Mouse (Mus musculus): ENCODE measurements around the gene Zswim3.
"Not testable (repeated sequence)": the region's sequence is repeated elsewhere in the genome, so short reads cannot be mapped to it uniquely, and the experiment has no call there.

Zswim3 gene

DNA sequence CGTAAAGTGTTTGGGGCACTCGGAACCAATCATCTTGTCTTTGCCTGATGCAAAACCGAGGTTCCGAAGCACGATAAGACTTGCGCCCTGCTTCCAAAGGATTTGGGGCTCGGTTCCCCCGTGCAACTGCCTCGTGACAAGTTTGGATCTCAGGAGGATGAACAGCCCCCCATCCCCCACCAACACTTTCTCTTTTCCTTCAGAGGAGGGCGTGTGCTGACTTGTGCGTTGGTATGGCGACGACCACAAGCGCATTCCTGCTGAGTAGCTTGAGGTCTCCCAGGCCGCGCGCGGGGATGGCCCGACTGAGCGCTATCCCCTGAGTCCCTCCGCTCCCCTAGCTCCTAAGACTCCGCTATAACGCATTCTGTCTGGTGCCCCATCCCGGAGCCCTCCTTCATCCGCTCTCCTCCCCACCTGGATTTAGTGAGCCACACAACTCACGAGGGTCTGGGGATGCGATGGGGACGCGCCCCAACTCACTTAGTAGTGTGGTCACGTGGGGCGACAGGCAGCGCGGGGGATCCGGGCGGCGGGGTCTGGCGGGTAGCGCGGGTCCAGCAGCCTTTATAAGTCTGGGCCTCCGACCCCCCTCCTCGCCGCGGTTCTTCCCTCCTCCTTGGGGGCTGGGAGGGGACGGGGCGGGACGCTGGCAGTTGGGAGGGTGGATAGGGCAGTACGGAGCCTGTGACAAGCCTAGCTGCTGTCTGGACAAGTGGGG, 52.4 kb downstream of the Zswim3 start, which contains the start of gene Pltp:
TSS of gene Pltp (minus strand) at position 611 of the 721 bp plus-strand sequence.
- peak in 1 of 2 experiments; percentile 44 for DNase-seq

DNA sequence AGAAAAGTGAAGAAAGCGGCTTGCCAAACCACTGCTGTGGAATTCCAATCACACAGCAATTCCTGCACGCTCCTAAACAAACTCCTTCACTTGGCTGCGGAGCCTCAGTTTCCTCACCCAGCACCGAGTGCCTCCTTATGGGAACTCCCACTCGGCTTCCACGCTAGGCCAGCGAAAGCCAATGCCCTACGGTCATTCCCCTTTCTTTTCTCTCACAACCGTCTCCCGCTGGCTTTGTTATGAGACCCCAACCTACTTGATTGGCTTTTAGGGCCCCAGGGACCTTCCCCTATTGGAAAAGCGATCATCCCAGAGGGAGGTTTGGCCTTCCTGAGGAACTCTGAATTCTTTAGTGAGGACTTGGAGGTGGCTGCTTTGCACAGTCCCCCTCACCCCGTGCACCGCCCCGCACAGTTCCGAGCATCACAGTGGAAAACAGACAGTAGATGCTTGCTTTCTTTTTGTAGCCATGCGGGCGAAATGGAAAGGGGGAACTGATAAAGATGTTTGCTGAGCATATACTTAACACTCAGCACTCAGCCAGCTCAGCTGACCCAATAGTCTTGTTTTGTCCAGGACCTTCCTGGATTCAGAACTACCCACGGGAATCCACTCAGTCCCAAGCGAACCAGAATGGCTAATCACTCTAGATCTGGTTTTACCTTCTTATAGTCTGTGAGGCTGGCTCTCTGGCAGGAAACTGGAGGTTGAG, 53.1 kb downstream of the Zswim3 start:
- DNase-seq = no peak

DNA sequence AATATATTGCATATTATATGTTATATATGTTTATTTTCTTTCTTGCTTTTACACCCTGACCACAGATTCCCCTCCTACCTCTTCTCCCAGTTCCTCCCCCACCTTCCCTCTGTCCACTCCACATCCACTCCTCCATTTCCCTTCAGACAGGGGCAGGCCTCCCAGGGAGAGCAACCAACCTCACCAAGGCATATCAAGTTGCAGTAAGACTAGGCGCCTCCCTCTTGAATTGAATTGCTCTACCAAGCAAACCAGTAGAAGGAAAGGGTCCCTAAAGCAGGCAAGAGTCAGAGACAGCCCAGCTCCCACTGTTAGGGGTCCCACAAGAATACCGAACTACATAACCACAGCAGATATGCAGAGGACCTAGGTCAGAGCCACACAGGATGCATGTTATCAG, 54.3 kb downstream of the Zswim3 start:
- DNase-seq = no peak

DNA sequence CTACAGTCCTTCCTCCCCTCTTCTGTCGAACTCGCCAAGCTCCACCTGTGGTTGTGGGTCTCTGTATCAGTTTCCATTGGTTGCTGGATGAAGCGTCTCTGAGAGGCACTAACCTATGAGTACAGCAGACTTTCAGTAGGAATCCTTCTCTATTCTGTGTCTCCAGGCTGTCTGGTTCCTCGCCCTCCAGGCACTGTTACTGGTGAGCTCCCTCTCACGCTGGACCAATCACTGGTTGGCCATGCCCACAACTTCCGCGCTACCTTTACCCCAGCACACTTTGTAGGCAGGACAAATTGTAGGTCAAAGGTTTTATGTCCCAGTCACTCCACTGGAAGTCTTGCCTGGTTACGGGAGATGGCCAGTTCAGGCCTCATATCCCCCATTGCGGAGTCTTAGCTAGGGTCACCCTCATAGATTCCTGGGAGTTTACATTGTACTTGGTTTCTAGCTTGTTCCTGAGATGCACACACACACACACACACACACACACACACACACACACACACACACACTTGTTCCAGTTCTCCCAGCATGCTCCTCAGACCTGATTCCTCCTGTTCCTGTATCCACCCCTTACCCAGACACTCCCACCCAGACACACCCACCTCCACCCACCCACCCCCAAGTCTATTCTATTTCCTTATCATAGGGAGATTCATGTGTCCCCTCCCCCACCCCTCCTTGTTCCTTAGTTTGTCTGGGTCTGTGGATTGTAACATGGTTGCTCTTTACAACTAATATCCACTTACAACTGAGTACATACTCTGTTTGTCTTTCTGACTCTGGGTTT, 54.9 kb downstream of the Zswim3 start:
- no peak for DNase-seq

DNA sequence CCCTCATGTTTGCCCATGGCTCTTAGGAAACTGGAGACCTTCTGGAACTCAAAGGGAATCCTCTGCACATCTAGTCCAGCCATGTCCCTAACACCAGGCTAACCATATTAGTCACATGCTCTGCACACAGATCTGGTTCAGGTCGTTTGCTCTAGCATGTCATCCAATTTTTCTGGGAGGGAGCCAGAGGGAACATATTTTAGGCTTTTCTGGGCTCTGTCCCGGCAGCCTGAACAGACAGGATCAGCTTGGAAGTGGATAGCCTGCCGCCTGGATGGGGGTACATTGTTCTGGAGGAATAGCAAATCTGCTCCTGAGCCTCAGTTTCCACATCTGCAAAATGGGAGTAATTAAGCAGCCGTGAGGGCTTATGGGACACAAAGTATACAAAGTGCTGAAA, 56.2 kb downstream of the Zswim3 start:
- DNase-seq = no peak

DNA sequence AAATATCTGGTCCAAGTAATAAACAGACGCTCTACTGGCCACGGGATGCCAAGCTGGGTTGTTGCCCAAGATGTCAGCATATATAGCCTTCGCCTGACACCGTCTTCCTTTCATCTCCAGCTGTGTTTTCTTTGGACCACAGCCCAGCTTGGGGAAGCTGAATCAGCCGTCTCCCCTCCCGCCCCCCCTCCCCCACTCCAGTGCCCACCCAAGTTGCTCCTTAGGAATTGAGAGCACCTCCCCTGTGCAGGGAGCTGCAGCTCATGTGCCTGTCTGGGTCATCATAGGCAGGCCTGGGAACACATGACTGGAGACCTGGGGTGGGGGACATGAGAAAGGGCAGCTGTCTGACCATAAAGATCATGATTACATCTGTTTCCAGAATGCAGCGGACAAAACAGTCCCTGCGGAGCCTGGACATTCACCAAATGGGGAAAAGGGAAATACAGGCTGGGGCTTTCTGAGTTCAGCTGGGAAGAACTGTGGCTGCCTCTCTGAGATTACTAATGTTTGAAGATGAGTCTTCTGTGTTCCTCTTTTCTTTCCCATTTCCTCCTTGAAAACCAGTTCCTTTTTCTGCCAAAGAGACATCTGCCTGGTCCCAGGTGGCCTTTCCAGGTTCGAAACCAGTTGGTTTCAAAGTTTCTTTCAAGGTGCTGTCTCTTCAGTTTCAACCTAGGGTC, 57.4 kb downstream of the Zswim3 start:
- peak in 1 of 2 experiments; percentile 69 for DNase-seq

DNA sequence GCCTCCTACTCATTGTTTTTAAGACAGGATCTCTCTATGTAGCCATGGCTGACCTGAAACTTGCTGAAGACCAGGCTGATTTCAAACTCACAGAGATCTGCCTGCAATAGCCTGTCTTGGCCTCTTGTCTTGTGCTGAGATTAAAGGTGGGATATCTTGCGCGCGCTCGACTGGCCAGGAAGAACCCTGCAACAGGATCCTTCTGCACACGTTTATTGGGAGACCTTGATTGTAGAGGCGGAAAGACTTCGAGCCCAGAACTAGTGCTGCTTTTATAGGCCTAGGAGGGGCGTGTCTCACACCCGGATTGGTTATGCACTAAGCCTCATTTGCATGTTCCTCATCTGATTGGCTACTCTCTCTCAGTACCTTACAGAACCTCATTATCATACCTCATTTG, 58.5 kb downstream of the Zswim3 start:
- not testable (repeated sequence) for DNase-seq

DNA sequence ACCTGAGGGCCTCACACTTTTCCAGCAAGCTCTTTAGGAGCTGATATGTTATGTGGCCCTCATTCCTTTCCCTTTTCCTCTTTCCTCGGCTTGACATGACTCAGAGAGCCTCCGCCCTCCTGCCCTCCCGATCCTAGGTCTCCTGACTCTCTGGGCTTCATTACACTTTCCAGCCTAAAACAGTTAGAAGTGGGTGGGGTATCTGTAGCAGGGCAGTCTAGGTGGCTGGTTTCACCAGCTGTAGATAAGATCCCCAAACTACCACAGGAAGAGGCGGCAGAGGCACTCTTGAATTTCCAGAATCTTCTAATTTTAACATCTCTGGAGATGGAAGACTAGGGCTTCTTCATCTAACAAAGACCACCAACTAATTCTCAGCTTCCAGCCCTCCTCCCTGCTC, 59.7 kb downstream of the Zswim3 start:
- DNase-seq = no peak

DNA sequence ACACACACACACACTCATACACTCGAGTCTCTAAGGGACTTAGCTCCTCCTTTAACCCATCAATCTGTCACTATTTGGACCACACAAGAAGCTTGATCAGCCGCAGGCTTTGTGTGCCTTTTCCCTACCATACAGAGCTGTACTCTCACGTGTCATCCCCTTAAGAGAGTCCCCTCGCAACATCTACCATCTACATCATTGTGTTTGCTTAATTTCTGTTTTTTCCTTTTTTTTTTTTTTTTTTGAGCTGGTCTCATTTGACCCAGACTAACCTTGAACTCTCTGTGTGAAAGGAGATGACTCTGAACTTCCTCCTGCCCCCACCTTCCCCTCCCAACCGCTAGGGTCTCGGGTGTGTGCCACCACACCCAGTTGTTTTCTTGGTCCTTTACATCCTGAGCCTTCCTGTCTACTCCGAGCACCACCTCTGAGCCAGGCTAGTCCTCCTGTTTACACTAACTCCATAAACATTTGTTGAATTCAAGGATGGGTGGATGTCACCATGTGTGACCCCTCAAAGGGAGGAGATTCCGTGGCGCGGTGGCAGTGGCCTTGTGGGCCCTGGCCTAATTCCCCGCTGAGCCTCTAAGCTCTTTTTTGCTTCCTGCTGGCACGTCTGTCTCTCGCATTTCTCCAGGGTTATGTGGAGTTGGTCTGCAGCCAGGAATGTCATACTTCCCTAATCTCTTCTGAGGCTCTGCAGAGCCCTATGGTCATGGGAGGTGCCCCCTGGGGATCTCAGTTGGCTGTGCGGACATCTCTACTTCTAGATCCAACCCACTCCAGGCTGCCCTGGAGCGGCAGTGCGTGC, 62.0 kb downstream of the Zswim3 start:
- no peak for DNase-seq

DNA sequence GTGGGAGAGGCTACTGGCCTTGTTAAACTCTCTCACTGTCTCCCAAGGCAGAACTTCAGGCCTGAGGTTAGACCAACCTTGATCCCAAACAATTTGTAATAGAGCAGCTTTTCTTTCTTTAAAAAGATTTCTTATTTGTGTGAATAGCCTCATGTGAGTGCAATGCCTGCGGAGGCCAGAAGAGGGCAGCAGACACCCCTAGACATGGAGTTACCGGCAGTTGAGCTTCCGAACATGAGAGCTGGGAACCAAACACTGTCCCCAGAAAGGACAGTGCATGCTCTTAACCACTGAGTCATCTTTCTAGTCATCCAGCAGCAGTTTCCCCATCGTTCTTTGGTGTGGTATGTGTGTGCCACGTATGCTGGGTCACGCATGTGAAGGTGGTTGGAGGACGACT, 62.7 kb downstream of the Zswim3 start:
- DNase-seq = no peak

DNA sequence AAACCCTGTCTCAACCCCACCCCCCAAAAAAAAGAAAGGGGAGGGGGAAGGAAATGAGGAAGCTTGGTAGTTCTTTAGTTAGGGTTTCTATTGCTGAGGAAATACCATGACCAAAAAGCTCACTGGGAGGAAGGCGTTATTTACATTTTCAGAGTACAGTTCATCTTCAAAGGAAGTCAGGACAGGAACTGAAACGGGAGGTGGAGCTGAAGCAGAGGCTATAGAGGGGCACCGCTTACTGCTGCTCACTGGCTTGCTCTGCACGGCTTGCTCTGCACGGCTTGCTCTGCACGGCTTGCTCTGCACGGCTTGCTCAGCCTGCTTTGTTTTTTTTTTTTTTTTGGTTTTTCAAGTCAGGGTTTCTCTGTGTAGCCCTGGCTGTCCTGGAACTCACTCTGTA, 63.6 kb downstream of the Zswim3 start:
- no peak for DNase-seq

Data from cerebellum, postnatal 14 days (tissue).